Mouse (Mus musculus): Measurements from ENCODE around the gene Srrm3.

Srrm3 gene

DNA sequence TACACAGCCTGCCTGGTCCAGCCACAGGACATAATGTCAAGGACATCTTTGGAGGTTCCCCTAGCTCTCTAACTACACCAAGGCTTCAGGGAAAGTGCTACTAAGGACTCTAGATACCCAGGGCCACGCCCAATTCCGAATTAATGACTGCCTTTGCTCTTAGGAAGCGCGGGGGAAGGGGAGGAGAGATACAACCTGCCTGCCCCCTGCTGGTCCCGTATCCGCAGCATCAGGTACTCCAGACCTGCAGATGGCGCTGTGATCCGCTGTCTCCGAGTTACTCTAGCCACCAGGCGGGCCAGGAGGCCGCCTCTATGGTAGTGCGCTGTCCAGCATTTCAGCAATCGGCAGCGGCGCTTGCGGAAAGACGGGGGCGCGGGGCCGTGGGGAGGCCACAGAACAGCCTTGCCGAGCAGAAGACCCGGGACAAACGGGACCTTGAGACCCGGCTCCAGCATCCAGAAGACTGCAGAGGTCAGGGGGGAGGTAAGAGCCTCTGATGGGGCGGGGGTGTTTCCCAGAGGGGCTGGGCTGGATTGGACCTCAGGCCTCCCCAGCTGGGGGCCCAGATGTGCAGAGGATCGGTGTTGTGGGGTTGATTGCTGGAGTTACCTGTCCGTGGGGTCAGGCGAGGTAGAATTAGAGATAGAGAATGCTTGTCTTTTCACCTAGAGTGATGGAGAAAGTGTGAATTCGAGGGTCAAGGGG, at the start of gene Srrm3:
Srrm3 (plus strand) TSS at position 336 of the 708 bp plus-strand sequence.
- ChIA-PET POLR2A (interaction anchor here in 3 of 4 experiments (0.7 to 2.2 kb wide), 14 partner anchors 12 to 156 kb away, joined by 3 to 11 read pairs (median 4); partner anchors contain the start of genes Mdh2 (in 3 of the 3), Styxl1 (in 3 of the 3) and Hspb1 (in 2 of the 3)), CTCF (interaction anchor here (0.5 to 2.5 kb wide), 38 partner anchors 9 to 1023 kb away, joined by 3 to 14 read pairs (median 3); partner anchors contain the start of genes Mdh2 (in 2 of the 4) and Styxl1 (in 2 of the 4))

- CTCF ChIA-PET, result interaction anchor here in 3 of 4 experiments (0.8 to 4.7 kb wide), 5 partner anchors 93 to 146 kb away, joined by 3 to 28 read pairs (median 6); no protein-coding TSS in a partner anchor
Observed at GRCm38 (mm10) chr5:135761881-135762280, 44.8 kb upstream of the Srrm3 start.

DNA sequence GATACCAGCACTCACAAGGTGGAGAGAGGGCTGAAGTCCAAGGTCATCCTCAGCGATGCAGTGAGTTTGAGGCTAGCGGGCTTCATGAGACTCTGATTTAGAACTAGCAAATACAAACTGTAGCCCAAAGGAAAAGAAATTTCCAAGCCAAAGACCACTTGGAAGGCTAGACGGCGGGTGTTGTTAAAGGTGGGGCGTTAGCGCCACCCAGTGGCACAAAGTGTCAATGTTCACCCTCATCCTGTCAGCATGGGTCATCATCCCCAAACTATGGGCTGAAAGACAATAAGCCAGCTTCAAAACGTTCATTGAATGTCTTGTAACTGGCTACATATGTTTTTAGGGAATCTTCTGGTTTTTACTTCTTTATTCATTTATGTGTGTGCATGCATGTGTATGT, 43.2 kb upstream of the Srrm3 start:
- POLR2A ChIA-PET, result interaction anchor here in 3 of 4 experiments (0.6 to 1.8 kb wide), 7 partner anchors 15 to 147 kb away, joined by 3 to 6 read pairs (median 4); partner anchors contain the start of genes Mdh2 (in 1 of the 3), Styxl1 (in 1 of the 3) and Tmem120a (in 1 of the 3)
- CTCF ChIA-PET, result interaction anchor here (0.5 to 4.7 kb wide), 34 partner anchors 8 to 363 kb away, joined by 3 to 51 read pairs (median 3); partner anchors contain the start of genes Mdh2 (in 3 of the 4), Styxl1 (in 3 of the 4) and Rhbdd2 (in 1 of the 4)

More at GRCm38 (mm10) chr5:135761881-135762280, 44.8 kb upstream of the Srrm3 start:
- POLR2A ChIA-PET, result no interaction called here

DNA sequence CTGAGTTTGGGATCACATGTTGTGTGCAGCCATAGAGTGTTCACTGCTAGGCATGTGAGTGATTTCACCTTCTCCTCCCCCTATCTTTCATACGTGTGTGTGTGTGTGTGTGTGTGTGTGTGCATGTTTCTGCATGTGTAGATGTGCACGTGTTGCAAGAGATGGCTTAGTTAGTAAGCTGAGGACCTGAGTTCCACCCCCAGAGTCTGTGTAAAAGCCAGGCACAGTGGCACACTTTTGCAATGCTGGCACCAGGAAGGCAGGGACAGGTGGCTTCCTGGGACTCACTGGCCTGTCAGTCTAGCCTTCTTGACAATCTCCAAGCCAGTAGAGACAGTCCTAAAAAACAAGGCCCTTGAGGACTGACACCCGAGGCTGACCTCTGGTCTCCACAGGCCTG, 41.7 kb upstream of the Srrm3 start:
- POLR2A ChIA-PET, result interaction anchor here in 3 of 4 experiments (0.8 to 1.7 kb wide), 4 partner anchors 10 to 34 kb away, joined by 3 to 9 read pairs (median 4); partner anchors contain the start of genes Mdh2 (in 2 of the 3) and Styxl1 (in 2 of the 3)
- CTCF ChIA-PET, result interaction anchor here (0.6 to 4.7 kb wide), 7 partner anchors 12 to 253 kb away, joined by 3 to 30 read pairs (median 14); no protein-coding TSS in a partner anchor

DNA sequence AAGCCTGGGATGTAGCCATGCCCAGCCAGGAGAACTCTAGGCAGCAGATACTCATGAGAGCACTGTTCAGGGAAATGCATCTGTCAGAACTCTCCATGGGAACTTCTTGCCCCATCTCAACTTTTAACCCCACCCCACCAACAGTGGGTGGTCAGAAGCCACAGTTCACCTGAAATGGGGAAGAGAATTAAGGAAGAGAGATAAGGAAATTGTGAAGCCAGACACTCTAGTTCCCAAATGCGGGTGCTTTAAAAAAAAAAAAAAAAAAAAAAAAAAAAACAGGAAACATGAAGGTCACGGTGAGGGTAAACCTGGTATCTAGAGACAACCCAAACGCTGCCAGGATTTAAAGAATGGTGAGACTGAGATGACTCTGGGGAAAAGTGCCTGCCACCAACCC, 34.2 kb upstream of the Srrm3 start:
- POLR2A ChIA-PET, result interaction anchor here in 1 of 4 experiments (0.9 kb wide), 1 partner anchor 127 kb away, joined by 3 read pairs; no protein-coding TSS in a partner anchor
- CTCF ChIA-PET, result interaction anchor here in 2 of 4 experiments (0.5 to 2.0 kb wide), 3 partner anchors 24 to 83 kb away, joined by 3 to 15 read pairs (median 4); no protein-coding TSS in a partner anchor

DNA sequence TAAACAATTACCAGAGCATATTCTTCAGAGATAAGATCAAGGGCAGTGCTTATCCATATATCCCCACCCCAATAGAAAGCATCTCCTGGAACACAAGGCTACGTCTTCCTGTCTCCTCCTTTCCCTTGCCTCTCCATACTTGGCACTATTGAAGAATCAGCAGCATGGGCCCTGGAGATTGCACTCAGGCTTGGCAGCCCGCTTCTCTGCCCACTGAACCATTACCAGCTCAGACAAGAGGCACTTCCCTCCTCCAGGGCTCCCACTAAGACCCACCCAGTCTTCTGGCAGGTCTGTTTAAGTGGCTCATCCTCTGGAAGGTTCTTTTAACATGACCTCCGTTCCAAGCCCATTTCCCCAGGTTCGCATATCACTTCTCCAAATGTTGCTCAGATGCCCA, 30.1 kb upstream of the Srrm3 start:
- POLR2A ChIA-PET, result interaction anchor here in 2 of 4 experiments (4.9 to 8.2 kb wide), 2 partner anchors 15 kb away, joined by 121 to 147 read pairs; no protein-coding TSS in a partner anchor
- CTCF ChIA-PET, result interaction anchor here in 2 of 4 experiments (0.9 to 2.0 kb wide), 2 partner anchors 17 to 18 kb away, joined by 3 to 6 read pairs; no protein-coding TSS in a partner anchor

- POLR2A ChIA-PET, result interaction anchor here (0.5 to 8.2 kb wide), 183 partner anchors 8 to 1725 kb away, joined by 3 to 147 read pairs (median 4); partner anchors contain the start of genes Tmem120a (in 4 of the 4), Ywhag (in 3 of the 4), Dtx2 (in 2 of the 4) and Hspb1 (in 2 of the 4)
- CTCF ChIA-PET, result interaction anchor here (0.5 to 2.1 kb wide), 52 partner anchors 9 to 1498 kb away, joined by 3 to 15 read pairs (median 3); partner anchors contain the start of genes Tmem120a (in 2 of the 4), Abhd11 (in 1 of the 4) and Srrm3 (in 1 of the 4)
Observed at GRCm38 (mm10) chr5:135777796-135778470, 28.8 kb upstream of the Srrm3 start, which contains the start of gene Styxl1. TSS of gene Styxl1 (minus strand) at chr5:135778385.

- ChIA-PET POLR2A (interaction anchor here (0.5 to 8.2 kb wide), 186 partner anchors 9 to 1724 kb away, joined by 3 to 147 read pairs (median 4); partner anchors contain the start of genes Tmem120a (in 4 of the 4), Ywhag (in 3 of the 4), Dtx2 (in 2 of the 4) and Hspb1 (in 2 of the 4)), CTCF (interaction anchor here (0.5 to 2.1 kb wide), 49 partner anchors 10 to 1497 kb away, joined by 3 to 15 read pairs (median 3); partner anchors contain the start of genes Srrm3 (in 2 of the 4), Tmem120a (in 2 of the 4) and Abhd11 (in 1 of the 4))
Observed at GRCm38 (mm10) chr5:135778471-135779445, 27.9 kb upstream of the Srrm3 start, which contains the start of gene Mdh2. TSS of gene Mdh2 (plus strand) at chr5:135778480.

DNA sequence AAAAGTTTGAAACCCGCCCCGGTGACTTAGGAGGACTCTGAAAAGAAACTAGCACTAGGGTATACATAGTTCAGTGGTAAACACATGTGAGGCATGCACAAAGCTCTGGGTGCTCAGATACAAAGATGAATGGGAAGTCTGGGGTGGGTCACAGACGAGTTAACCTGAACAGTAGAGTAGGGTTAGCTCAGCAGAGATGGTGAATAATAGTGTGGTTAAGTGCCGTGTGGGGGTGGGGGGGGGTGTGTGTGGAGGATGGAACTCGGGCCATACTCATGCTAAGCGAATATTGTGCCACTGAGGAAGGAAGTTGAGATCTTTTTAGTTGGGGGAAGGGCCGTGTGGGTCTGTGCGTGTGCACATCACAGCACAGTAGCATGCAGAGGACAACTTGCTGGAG, 26.4 kb upstream of the Srrm3 start:
- ChIA-PET POLR2A (interaction anchor here (0.6 to 8.2 kb wide), 25 partner anchors 11 to 771 kb away, joined by 3 to 147 read pairs (median 4); partner anchors contain the start of gene Abhd11 (in 1 of the 4)), CTCF (interaction anchor here in 2 of 4 experiments (0.8 to 2.0 kb wide), 3 partner anchors 14 to 164 kb away, joined by 3 to 7 read pairs (median 4); no protein-coding TSS in a partner anchor)

- ChIA-PET CTCF (interaction anchor here in 1 of 4 experiments (0.9 to 1.2 kb wide), 2 partner anchors 18 to 152 kb away, joined by 3 read pairs; no protein-coding TSS in a partner anchor), POLR2A (interaction anchor here in 2 of 4 experiments (1.0 to 8.2 kb wide), 4 partner anchors 8 to 61 kb away, joined by 3 to 121 read pairs (median 10); no protein-coding TSS in a partner anchor)
Observed at GRCm38 (mm10) chr5:135782901-135783300, 23.8 kb upstream of the Srrm3 start.

DNA sequence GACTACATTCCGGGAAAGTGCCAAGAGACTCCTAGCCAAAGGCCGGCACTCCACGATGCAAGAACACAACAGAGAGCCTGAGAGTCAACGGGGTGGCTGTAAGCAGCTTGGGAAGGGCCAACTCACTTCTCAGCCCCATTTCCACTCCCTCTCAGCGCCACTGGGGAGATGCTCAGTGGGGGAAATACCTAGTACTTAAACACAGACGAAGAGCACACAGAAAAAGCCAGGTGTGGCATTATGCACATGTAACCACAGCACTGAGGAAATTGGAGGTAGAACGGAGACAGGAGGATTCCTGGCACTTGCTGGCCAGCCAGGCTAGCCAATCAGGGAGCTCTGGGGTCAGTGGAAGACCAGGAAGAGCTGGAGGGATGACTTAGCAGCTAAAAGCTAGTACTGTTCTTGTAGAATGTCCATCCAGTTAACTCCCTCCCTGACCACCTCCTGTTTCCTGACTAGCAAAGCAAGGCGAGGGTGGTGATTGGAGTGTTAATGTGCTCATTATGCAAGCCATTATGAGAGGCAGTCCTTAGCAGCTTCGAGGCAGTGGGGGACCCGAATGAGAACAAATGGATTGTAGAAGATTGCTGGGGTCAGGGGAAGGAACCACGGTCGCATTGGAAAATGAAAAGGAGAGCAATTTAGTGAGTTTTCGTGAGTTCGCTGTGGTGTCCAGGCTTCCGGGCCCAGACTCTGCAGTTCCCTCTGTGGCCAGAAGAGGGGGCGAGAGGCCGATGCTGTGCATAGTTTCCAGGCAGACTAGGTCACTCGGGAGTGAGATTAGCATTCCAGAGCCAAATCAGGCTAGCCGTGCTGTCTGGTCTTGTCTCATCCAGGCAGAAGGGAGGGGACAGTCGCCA, 12.5 kb upstream of the Srrm3 start:
- ChIA-PET POLR2A (interaction anchor here in 3 of 4 experiments (0.5 to 10.1 kb wide), 23 partner anchors 9 to 260 kb away, joined by 3 to 147 read pairs (median 4); partner anchors contain the start of genes Mdh2 (in 3 of the 3), Styxl1 (in 3 of the 3), Tmem120a (in 2 of the 3) and Hspb1 (in 1 of the 3)), CTCF (interaction anchor here (0.5 to 2.5 kb wide), 37 partner anchors 9 to 961 kb away, joined by 3 to 18 read pairs (median 4); partner anchors contain the start of genes Mdh2 (in 2 of the 4), Srrm3 (in 2 of the 4), Styxl1 (in 2 of the 4) and Tmem120a (in 2 of the 4))

DNA sequence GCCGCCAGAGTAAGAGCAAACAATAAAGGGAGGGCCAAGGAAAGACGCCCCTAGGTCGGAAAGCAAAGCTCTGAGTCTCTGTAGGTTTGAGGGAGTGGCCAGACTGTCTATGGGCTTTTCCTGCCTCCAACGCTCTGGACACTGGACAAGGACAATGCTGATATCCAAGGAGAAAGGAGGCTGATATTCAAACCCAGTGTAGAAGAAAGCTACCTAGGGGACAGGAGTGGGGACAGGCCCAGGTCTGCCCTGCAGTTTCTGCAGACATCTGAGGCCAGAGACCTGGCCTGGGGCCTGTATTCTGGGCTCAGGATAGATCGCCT, 11.9 kb upstream of the Srrm3 start:
- ChIA-PET CTCF (interaction anchor here in 3 of 4 experiments (0.6 to 2.5 kb wide), 30 partner anchors 8 to 456 kb away, joined by 3 to 18 read pairs (median 4); partner anchors contain the start of genes Mdh2 (in 2 of the 3), Srrm3 (in 2 of the 3), Styxl1 (in 2 of the 3) and Dtx2 (in 1 of the 3)), POLR2A (interaction anchor here in 3 of 4 experiments (0.5 to 10.1 kb wide), 19 partner anchors 8 to 261 kb away, joined by 3 to 147 read pairs (median 4); partner anchors contain the start of genes Mdh2 (in 3 of the 3), Styxl1 (in 3 of the 3), Hspb1 (in 1 of the 3) and Srrm3 (in 1 of the 3))

DNA sequence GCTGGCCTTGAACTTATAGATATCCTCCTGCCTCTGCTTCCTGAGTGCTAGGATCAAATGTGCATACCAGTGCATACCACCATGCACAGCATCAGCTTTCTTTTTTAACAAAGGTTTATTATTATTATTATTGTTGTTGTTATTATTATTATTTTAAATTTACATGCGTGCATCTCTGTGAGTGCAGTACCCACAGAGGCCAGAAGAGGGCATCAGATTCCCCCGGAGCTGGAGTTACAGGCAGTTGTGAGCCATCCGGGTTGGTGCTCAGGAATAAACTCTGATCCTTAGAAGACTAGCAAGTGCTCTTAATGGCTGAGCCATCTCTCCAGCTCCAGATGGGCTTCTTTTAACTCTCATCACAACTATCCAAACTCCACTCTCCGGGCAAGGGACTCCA, 6.9 kb upstream of the Srrm3 start:
- CTCF ChIA-PET, result interaction anchor here (0.6 to 6.3 kb wide), 53 partner anchors 9 to 1022 kb away, joined by 3 to 86 read pairs (median 5); partner anchors contain the start of genes Mdh2 (in 3 of the 4), Styxl1 (in 3 of the 4), Orai2 (in 1 of the 4) and Tmem120a (in 1 of the 4)
- POLR2A ChIA-PET, result interaction anchor here in 3 of 4 experiments (0.6 to 3.1 kb wide), 20 partner anchors 9 to 373 kb away, joined by 3 to 21 read pairs (median 6); partner anchors contain the start of genes Mdh2 (in 3 of the 3), Styxl1 (in 3 of the 3) and Tmem120a (in 1 of the 3)

- CTCF ChIA-PET, result interaction anchor here (0.6 to 6.3 kb wide), 52 partner anchors 11 to 1103 kb away, joined by 3 to 86 read pairs (median 5); partner anchors contain the start of genes Mdh2 (in 2 of the 4), Styxl1 (in 2 of the 4), Tmem120a (in 1 of the 4) and Upk3bl (in 1 of the 4)
- POLR2A ChIA-PET, result interaction anchor here in 3 of 4 experiments (0.7 to 3.1 kb wide), 24 partner anchors 10 to 312 kb away, joined by 3 to 21 read pairs (median 5); partner anchors contain the start of genes Mdh2 (in 3 of the 3), Styxl1 (in 3 of the 3), Hspb1 (in 1 of the 3) and Rasa4 (in 1 of the 3)
Observed at GRCm38 (mm10) chr5:135800927-135801326, 5.8 kb upstream of the Srrm3 start.
